Mouse (Mus musculus) intestine, postnatal 0 days (tissue): ENCODE results near the gene 4921524J17Rik. TPM values are rescaled to one million over a fixed set of nuclear protein-coding genes. Genes with fewer than 3 reads are reported as not detected.
A peak's percentile ranks its signal among the peaks of the same experiment; 100 is the strongest.

Experiments
- ATAC-seq: fragments of 200-750 bp; cut with Nextera tagmentation; 2 replicates; pipeline ENCODE4 v1.8.0; 2017; ENCODE audit warnings: mild to moderate bottlenecking, moderate TSS enrichment, moderate library complexity
- H3K27ac ChIP-seq: fragments of 300-500 bp; sonication (generic); 2 replicates; pipeline ENCODE4 v1.5.1; 2014; ENCODE audit warnings: mild to moderate bottlenecking, low read depth, low read length, moderate library complexity
- H3K27me3 ChIP-seq: fragments of 300-500 bp; sonication (generic); replicated peaks from 2 replicates; pipeline ENCODE4 v1.6.1; 2014; ENCODE audit warnings: low read length, mixed read lengths; ENCODE audit not compliant: control insufficient read depth, insufficient read depth
- H3K36me3 ChIP-seq: fragments of 300-500 bp; sonication (generic); 2 replicates; pipeline ENCODE4 v1.6.1; 2014; ENCODE audit warnings: mild to moderate bottlenecking, moderate library complexity; ENCODE audit not compliant: control insufficient read depth, insufficient read depth
- H3K4me1 ChIP-seq: fragments of 300-500 bp; sonication (generic); replicated peaks from 2 replicates; pipeline ENCODE4 v1.6.1; 2014; ENCODE audit warnings: antibody characterized with exemption, low read length, mixed read lengths; ENCODE audit not compliant: control insufficient read depth, insufficient read depth
- H3K4me2 ChIP-seq: fragments of 300-500 bp; sonication (generic); replicated peaks from 2 replicates; pipeline ENCODE4 v1.6.1; 2014; ENCODE audit warnings: low read depth, mild to moderate bottlenecking, moderate library complexity
- H3K4me3 ChIP-seq: fragments of 300-500 bp; sonication (generic); 2 replicates; pipeline ENCODE4 v1.5.1; 2014; ENCODE audit warnings: low read depth, low read length
- H3K9ac ChIP-seq: fragments of 300-500 bp; sonication (generic); 2 replicates; pipeline ENCODE4 v1.6.1; 2014; ENCODE audit warnings: mild to moderate bottlenecking, low read depth, low read length
- H3K9me3 ChIP-seq: fragments of 300-500 bp; sonication (generic); 2 replicates; pipeline ENCODE4 v1.6.1; 2016; ENCODE audit warnings: mixed run types; ENCODE audit not compliant: control insufficient read depth
- CTCF ChIP-seq: sonication (generic); IDR thresholded peaks from 2 replicates; pipeline ENCODE4 v1.5.1; 2016; ENCODE audit warnings: low read depth, mild to moderate bottlenecking, control low read depth, antibody characterized with exemption, moderate library complexity
- WGBS: fragments of 180-500 bp; shearing (Covaris S2); extraction: QIAGEN DNeasy Blood & Tissue Kit; methylation state at CpG from one replicate; pipeline ENCODE4 v1.1.7; 2014; 5-methylcytosine and 5-hydroxymethylcytosine counted together
- polyA plus RNA-seq: library from polyadenylated mRNA; unstranded; fragments of >200 nt; fragmentation: Nextera tagmentation; extraction: Ambion mirVana; gene quantifications from 2 replicates; pipeline ENCODE4 v1.2.1, GENCODE M21; 2015

Gene 4921524J17Rik
- polyA plus RNA-seq, 1 experiment from 2014 or later = 24.3 TPM

DNA sequence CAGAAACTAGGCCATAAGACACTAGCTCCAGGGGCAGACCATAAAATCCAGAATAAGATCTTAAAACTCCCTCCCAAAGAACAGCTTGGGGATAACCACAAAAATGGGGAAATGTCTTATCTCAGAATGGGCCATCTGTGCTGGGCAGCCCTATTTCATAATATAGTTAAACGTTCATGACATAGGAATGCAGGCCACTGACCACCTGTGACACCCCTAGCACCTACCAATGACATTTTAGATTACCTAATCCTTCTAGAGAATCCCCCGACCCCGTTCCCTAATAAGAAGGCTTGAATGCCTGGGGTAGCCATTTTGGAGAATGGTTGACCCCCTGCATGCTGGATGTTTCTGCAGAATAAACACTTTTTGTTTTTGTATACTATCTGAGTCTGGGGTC lies 42.3 kb upstream of the 4921524J17Rik start:
- H3K4me1 ChIP-seq = no peaks in the 10 kb centered on the region
- no peak overlapping the region for H3K4me3 ChIP-seq
- 87% methylated on average over 3 of the region's 3 CpGs for WGBS
- H3K4me2 ChIP-seq = no peak overlapping the region
- no peak for ATAC-seq
- no peak for TF ChIP-seq CTCF
- H3K27me3 ChIP-seq = no peaks in the 10 kb centered on the region
- no peaks in the 10 kb centered on the region for H3K36me3 ChIP-seq
- H3K27ac ChIP-seq = no peak overlapping the region
- H3K9me3 ChIP-seq = no peaks in the 10 kb centered on the region
- no peak overlapping the region for H3K9ac ChIP-seq

DNA sequence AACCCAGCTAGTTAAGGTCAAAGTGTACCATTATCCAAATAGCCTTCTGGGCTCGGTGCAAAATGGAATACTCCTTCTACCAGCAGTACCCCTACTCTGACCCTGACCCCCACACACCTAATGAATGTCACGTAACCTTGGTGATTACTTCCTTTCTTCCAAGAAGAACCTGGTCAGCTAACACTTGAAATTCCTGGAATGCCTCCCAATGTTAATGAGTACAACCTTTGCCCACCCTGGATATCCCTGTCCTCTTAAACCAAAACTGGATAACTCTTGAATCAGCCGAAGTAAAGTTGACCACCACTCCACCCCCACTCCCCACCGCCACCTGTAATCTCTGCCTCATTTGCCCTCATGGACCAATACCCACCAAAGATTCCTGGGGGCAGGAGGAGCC lies 40.6 kb upstream of the 4921524J17Rik start:
- no peak overlapping the region for H3K4me3 ChIP-seq
- ATAC-seq = no peak
- H3K4me1 ChIP-seq = no peaks in the 10 kb centered on the region
- H3K36me3 ChIP-seq = no peaks in the 10 kb centered on the region
- H3K27me3 ChIP-seq = no peaks in the 10 kb centered on the region
- no peak for TF ChIP-seq CTCF
- no peaks in the 10 kb centered on the region for H3K9me3 ChIP-seq
- H3K27ac ChIP-seq = no peak overlapping the region
- no peak overlapping the region for H3K4me2 ChIP-seq
- H3K9ac ChIP-seq = no peak overlapping the region
- WGBS = 57% methylated on average over 4 of the region's 4 CpGs

DNA sequence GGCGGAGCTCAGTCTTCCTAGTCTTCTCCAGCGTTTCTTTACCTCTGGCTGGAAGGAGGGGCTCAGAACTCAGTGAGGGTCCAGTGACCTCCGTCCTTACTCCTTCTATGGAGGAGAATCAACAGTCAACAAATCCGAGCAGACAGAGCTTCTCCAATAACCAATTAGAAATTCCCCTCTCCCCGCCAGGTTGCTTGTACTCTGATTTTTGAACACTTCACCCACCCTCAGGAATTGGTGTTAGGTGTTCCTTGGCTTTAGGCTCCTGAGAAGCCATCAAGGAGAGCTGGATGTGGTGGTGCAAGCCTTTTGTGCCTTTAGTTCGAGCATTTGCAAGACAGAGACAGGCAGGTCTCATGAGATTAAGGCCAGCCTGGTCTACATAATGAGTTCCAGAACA lies 40.2 kb upstream of the 4921524J17Rik start:
- Histone ChIP-seq H3K4me1 (no peaks in the 10 kb centered on the region), H3K36me3 (no peaks in the 10 kb centered on the region), H3K9ac (no peak overlapping the region), H3K27me3 (no peaks in the 10 kb centered on the region), H3K4me3 (no peak overlapping the region), H3K27ac (no peak overlapping the region), H3K4me2 (no peak overlapping the region), H3K9me3 (no peaks in the 10 kb centered on the region)
- TF ChIP-seq CTCF = no peak
- WGBS = 71% methylated on average over 6 of the region's 6 CpGs
- ATAC-seq = no peak

- WGBS = 74% methylated on average over 8 of the region's 8 CpGs
- Histone ChIP-seq H3K4me2 (no peak overlapping the region), H3K9me3 (no peaks in the 10 kb centered on the region), H3K4me3 (no peak overlapping the region), H3K4me1 (no peaks in the 10 kb centered on the region), H3K9ac (no peak overlapping the region), H3K36me3 (no peaks in the 10 kb centered on the region), H3K27ac (no peak overlapping the region), H3K27me3 (no peaks in the 10 kb centered on the region)
- TF ChIP-seq CTCF = no peak
- ATAC-seq = no peak
Observed at GRCm38 (mm10) chr8:85470753-85471152, 38.1 kb upstream of the 4921524J17Rik start.

DNA sequence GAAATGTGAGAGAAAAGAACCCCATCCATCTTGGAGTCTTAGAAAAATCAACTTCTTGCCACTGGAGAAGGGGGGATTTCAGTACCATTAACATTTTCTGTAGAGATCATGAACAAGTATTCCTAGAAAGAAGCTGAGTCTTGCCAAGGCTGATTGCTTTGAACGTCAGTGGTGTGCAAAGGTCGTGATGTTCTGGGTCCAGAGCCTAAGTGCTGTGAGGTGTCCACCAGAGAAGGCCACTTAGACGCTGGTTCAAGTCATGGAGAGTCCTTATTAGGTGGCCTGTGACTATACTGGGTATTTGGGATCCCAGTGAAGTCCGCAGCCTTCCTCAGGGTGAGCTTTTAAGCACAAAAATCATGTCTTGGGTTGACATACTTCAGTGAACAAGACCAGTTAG lies 33.4 kb upstream of the 4921524J17Rik start:
- Histone ChIP-seq H3K9ac (no peak overlapping the region), H3K4me3 (no peak overlapping the region), H3K9me3 (no peaks in the 10 kb centered on the region), H3K36me3 (no peaks in the 10 kb centered on the region), H3K4me2 (no peak overlapping the region), H3K27ac (no peak overlapping the region), H3K4me1 (no peaks in the 10 kb centered on the region), H3K27me3 (no peaks in the 10 kb centered on the region)
- TF ChIP-seq CTCF = no peak
- no peak for ATAC-seq
- WGBS = 84% methylated on average over 4 of the region's 4 CpGs

- no peak for TF ChIP-seq CTCF
- Histone ChIP-seq H3K27ac (no peak overlapping the region), H3K4me2 (no peak overlapping the region), H3K4me3 (no peak overlapping the region), H3K4me1 (no peaks in the 10 kb centered on the region), H3K9ac (no peak overlapping the region), H3K36me3 (no peaks in the 10 kb centered on the region), H3K9me3 (no peaks in the 10 kb centered on the region), H3K27me3 (no peaks in the 10 kb centered on the region)
- no peak for ATAC-seq
Observed at GRCm38 (mm10) chr8:85464316-85464715, 31.7 kb upstream of the 4921524J17Rik start.

- no peak overlapping the region for H3K9ac ChIP-seq
- 90% methylated on average over 1 of the region's 1 CpGs for WGBS
- H3K9me3 ChIP-seq = no peaks in the 10 kb centered on the region
- 0 out of 2 replicates have a peak, but pooled peaks have one; percentile 33 for ATAC-seq
- H3K4me2 ChIP-seq = no peak overlapping the region
- no peaks in the 10 kb centered on the region for H3K27me3 ChIP-seq
- no peak overlapping the region for H3K27ac ChIP-seq
- no peak for TF ChIP-seq CTCF
- no peak overlapping the region for H3K4me3 ChIP-seq
- H3K36me3 ChIP-seq = no peaks in the 10 kb centered on the region
- H3K4me1 ChIP-seq = no peaks in the 10 kb centered on the region
Observed at GRCm38 (mm10) chr8:85462441-85462840, 29.8 kb upstream of the 4921524J17Rik start.
